In genomic region chr4:139004067-139004466, GRCm38 (mm10) we compare ENCODE assay signal across 19 mouse cellular contexts. TPM values are rescaled to one million over a fixed set of nuclear protein-coding genes. Genes with fewer than 3 reads are reported as not detected.
"Had no signal": no experiment of that assay in that cellular context is flagged by ENCODE, and none has a peak within 500 bp of the region (broad histone marks: within the 10 kb centered on the region; RNA-seq: fewer than 3 reads in every experiment).

No protein-coding gene starts in this region.

- DNase-seq: lung, postnatal 14 days; spleen, adult 18-20 months; thymus, postnatal 14 days had no signal

- H3K36me3 ChIP-seq: hindbrain, embryonic 12.5 days; limb, embryonic 10.5 days; liver, embryonic 15.5 days; lung, embryonic 15.5 days; midbrain, embryonic 15.5 days; neural tube, embryonic 13.5 days had no signal

- H3K4me2 ChIP-seq: hindbrain, embryonic 12.5 days; liver, embryonic 15.5 days; lung, embryonic 15.5 days; midbrain, embryonic 11.5 days; midbrain, embryonic 15.5 days; neural tube, embryonic 13.5 days had no signal

- H3K27ac ChIP-seq: hindbrain, embryonic 12.5 days; kidney, postnatal 0 days; limb, embryonic 10.5 days; liver, embryonic 15.5 days; lung, embryonic 15.5 days; macrophage; midbrain, embryonic 15.5 days had no signal

- H3K9ac ChIP-seq: hindbrain, embryonic 12.5 days; liver, embryonic 15.5 days; lung, embryonic 15.5 days; midbrain, embryonic 15.5 days; neural tube, embryonic 13.5 days had no signal

- ATAC-seq: midbrain, embryonic 15.5 days had no signal

- H3K4me1 ChIP-seq: liver, embryonic 15.5 days; lung, embryonic 15.5 days had no signal

- H3K9me3 ChIP-seq: hindbrain, embryonic 12.5 days; limb, embryonic 10.5 days; liver, embryonic 15.5 days; lung, embryonic 15.5 days; midbrain, embryonic 15.5 days; neural tube, embryonic 13.5 days had no signal

- H3K27me3 ChIP-seq: liver, embryonic 15.5 days; lung, embryonic 15.5 days; midbrain, embryonic 15.5 days; neural tube, embryonic 13.5 days had no signal

- H3K4me3 ChIP-seq: hindbrain, embryonic 12.5 days; limb, embryonic 10.5 days; liver, embryonic 15.5 days; lung, embryonic 15.5 days; megakaryocyte, embryonic 14.5 days; midbrain, embryonic 15.5 days; neural tube, embryonic 13.5 days had no signal

RNA-seq across cellular contexts. Expression of gene Rnf186, which starts 37.2 kb away (rescaled TPM):
- total RNA-seq: layer of hippocampus, adult 8-10 months; layer of hippocampus, postnatal 14 days; left cerebral cortex, adult 18-20 months; left cerebral cortex, postnatal 10 days; monocyte, adult 5-6 weeks had no signal
- polyA plus RNA-seq: hindbrain, embryonic 12.5 days; limb, embryonic 10.5 days; limb, embryonic 14.5 days; macrophage; midbrain, embryonic 11.5 days; neural tube, embryonic 13.5 days had no signal
